Mouse (Mus musculus) small intestine, adult 2 months (tissue): ENCODE measurements around the gene Gda.

Experiments
- CTCF ChIP-seq: fragments of 200-500 bp; IDR thresholded peaks from 2 replicates; pipeline ENCODE4 v1.5.1; 2012; ENCODE audit warnings: low read depth, mild to moderate bottlenecking, control low read depth, inconsistent platforms, low read length, moderate library complexity, mixed read lengths; ENCODE audit not compliant: insufficient replicate concordance, insufficient read length; ENCODE audit errors: extremely low read depth
- POLR2A ChIP-seq: fragments of 200-500 bp; IDR thresholded peaks from 2 replicates; pipeline ENCODE4 v1.6.1; 2012; ENCODE audit warnings: low read depth, mild to moderate bottlenecking, control low read depth, inconsistent platforms, low read length, moderate library complexity

DNA sequence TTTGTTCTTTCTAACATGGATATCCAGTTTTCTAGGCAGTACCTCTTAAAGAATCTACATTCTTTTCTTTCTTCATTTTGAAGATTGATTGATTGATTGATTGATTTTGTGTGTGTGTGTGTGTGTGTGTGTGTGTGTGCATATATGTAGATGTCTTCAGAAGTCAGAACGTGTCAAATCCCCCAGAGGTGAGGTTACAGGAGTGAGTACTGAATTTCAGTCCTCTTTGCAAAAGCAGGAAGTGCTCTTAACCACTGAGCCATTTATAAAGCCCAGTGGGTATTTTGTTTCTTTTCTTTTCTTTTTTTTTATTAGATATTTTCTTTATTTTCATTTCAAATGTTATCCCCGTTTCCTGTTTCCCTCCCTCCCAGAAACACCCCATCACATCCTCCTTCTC is 86.4 kb downstream of the Gda start:
- TF ChIP-seq POLR2A (no peak), CTCF (no peak)
